Mouse (Mus musculus) kidney, adult 2 months (tissue): ENCODE measurements around the gene Uox.

Source experiments
- CTCF ChIP-seq: fragments of 200-500 bp; conservative IDR thresholded peaks from 2 replicates; pipeline ENCODE4 v1.5.1; 2011; ENCODE audit warnings: low read depth, mild to moderate bottlenecking, control low read depth, low read length, moderate library complexity, mixed read lengths; ENCODE audit not compliant: insufficient read depth, insufficient read length
- POLR2A ChIP-seq: fragments of 200-500 bp; IDR thresholded peaks from one replicate; pipeline ENCODE4 v1.6.1; 2011; ENCODE audit warnings: low read depth, low read length, control low read depth

GRCm38 (mm10) chr3:146596864-146597263, 26.6 kb downstream of the Uox start:
- TF ChIP-seq CTCF, result no peak
- no peak for TF ChIP-seq POLR2A
